Mouse (Mus musculus) kidney, postnatal 10 days (tissue): ENCODE measurements around the gene Pde10a.

ENCODE experiments used
- DNase-seq: peaks from one replicate; pipeline ENCODE4 v3.0.0; 2021; ENCODE audit warnings: mixed read lengths

Pde10a gene

GRCm38 (mm10) chr17:8802161-8802888 lies 277.2 kb downstream of the Pde10a start:
- DNase-seq = peak; percentile 61

DNA sequence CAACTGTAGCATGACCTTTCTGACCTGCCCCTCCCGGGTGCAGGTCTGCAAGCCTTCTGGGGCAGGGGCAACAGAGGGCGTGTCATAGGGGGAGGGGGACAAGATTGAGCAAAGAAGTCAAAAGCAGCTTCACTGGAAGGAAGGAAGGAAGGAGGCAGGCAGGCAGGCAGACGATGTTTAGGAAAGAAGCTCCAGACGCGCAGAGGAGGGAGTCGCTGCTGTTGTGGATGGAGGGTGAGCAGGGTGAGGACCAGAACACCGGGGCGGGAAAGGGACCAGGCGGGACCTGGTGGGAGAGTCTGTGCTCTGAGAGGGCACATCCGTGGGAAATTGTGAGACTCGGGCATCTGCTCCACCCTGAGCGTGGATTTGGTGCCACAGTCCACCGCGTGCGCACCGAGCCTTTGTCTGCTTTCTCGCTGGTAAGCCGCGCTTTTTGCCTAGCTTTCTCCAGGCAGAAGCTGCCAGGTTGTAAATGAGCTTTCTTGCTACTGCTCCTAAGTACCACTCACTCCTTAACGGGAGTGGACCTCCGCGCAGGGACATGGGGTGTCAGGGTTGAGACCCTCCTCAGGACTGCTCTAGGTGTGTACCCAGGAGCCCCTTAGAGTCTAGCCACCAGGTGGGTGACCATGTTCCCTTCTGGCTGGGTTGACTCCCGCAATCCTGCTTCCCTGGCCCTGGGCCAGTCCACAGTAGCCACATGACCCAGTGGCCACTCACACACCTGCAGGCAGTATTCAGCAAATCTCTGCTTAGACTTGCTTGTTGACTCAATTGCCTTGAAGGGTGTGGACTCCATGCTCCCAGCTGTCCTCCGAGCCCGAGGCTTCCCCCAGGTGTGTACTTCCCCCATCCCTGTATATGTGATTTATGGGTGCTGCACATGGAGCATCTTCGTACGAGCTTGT lies 278.0 kb downstream of the Pde10a start:
- DNase-seq = no peak

DNA sequence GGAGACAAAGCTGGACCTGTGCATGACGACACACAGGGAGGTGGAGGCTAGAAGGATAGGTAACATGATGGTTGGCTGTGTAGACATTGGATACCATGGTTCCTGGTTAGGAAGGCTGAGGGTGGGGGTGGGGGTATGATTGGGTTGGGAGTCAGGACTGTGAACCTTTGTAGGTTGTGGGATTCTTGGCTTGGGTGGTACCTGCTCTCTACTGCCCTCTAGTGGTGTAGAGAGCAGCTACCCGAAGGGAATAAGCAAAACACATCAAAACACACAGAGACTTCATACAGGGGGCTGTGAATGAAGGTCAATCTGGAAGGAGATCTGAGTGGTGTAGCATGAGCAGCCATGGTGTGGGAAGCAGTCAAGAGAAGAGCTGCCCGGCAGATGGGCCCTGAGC lies 282.2 kb downstream of the Pde10a start:
- DNase-seq = peak; percentile 50

DNA sequence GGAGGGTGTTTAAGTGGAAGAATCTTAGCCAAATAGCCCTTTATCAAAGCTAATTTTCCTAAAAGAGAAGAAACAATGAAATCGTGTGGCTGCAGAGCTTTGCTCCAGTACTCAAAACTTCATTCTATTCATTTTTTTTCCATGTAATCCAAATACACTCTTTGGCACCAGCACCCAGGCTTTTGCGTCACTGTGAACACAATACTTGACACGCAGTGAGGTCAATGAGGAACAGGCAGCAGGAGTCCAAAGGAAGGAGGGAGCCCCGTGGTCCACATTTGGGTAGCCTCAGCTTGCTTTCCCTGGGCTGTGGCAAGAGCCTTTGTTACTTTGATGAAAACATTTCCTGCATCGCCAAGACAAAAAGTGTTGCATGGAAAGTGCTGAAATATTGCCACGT lies 284.6 kb downstream of the Pde10a start:
- no peak for DNase-seq

DNA sequence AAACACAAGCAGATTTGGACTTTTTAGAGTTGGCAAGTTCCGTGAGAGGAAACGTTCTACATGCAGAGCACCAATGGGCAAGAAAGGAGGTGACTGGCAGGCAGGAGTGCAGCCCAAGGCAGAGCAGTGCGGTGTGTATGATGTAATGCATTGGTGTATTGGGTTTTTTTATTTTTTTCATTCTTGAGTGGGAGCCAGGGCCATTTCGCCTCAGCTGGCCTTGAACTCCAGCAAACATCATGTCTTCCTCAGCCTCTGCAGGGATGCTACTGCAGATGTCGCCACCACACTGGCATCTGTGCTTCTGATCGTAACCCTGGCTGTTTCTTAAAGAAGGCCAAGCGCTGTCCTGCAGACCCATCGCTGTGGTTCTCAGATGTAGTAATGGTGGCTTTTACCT lies 285.0 kb downstream of the Pde10a start:
- no peak for DNase-seq

GRCm38 (mm10) chr17:8812228-8812865 lies 287.2 kb downstream of the Pde10a start:
- peak; percentile 57 for DNase-seq

- DNase-seq = peak; percentile 49
These were observed 288.8 kb downstream of the Pde10a start for GRCm38 (mm10) chr17:8813773-8814491.

DNA sequence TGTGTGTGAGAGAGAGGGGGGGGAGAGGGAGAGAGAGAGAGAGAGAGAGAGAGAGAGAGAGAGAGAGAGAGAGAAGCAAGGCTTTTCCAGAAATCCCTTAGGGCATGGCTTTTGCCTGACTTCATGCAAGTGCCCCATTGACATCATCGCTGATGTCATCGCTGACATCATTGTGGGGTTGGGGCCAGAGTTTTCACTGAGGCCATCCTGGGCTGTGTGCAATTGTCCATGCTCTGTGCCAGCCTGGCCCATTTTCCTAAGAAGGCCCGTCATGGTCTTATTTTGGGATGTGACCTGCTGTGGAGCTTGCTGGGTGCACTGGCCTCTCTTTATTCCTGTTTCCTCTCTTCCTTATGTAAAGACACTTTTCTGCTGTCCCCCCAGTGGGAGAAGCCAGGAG lies 290.2 kb downstream of the Pde10a start:
- DNase-seq = no peak

DNA sequence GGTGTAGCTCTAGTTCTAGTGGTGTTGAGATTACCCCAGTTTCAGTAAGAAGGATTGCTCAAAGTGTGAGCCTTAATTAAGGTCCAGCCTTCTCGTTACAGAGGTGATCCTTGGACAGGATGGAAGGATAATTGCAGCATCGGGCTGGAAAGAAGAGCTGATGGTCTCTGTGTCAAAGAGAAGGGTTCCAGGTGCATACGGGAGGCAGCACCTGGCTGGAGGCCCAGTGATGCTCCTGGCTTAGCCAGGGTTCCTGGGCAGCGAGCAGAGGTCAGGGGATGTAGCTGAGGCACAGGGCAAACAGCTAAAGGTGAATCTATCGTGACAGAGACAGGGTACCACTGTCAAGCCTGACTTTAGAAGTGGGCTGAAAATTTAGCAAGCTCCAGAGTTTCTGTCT lies 290.7 kb downstream of the Pde10a start:
- no peak for DNase-seq

DNA sequence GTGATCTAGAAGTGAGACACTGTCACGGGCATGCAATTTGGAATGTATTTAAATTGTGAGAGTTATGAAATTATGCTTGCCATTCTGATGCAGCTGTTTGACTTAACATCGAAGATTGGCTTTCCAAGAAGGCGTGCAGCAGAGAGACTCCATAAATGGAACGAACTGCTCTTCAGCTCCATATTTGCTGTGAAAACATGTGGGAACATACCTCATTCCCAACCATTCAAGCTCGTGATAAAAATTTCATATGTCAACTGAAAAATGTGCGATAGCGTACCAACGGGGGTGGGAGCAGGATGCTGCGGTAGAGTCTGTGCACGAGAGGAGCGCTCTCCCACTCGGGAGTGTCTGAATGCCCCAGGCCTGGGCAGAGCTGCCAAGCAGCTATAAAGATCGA lies 293.5 kb downstream of the Pde10a start:
- no peak for DNase-seq

DNA sequence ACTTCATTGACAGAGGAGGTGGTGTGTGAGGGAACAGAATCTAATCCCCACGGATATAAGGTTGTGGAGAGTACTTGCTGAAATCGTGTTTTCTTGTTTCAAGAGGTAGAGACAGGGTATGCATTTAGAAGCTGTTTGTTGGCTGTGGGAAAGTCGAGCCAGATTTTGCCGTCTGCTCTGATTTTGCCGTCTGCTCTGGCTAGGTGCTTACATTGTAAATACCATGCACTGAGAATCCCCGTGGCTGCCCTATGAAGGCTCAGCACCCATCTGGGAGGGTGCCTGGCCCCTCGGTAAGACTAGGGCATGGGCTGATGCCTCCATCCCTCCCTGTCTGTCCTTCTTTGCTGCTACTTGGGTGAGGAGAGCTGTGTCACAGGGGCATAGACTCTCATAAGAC lies 298.4 kb downstream of the Pde10a start:
- DNase-seq = no peak

- no peak for DNase-seq
These were observed 302.0 kb downstream of the Pde10a start for GRCm38 (mm10) chr17:8827204-8827603.

DNA sequence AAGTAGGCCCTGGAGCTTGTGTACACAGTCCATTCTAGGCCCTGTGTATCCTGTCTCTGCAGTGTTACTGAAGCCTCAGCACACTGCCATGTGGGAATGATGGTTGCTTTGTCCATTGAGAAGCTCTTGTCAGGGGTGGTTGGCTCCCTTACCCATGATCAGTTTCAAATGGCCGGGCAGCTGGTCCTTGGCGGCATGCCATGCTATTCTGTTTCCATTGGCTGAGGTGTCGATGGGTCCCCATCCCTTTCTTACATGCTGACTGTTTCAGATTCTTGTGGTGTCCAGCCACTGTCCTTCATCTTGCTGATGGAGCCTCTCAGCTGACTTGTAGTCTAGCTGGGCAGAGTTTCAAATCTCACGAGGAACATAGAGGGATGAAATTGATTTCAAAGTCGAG lies 305.8 kb downstream of the Pde10a start:
- no peak for DNase-seq

DNA sequence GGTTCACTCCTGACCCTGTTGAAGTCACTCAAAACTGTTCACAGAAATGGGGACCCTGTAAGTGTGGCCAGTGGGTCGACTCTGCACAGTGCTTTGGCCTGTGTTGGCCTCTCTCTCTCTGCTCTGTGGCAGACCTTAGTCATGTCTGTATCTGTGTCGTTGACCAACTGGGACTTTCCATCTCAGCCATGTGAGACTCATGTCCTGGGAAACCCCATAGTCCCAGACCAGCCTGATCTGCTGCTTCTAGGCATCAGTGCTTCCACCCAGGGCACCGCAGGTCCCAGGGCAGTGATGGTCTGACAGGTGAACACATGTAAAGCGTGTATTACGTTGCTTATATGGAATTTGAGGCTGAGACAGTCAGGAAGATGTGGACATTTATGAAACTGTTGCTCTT lies 311.1 kb downstream of the Pde10a start:
- DNase-seq = no peak

DNA sequence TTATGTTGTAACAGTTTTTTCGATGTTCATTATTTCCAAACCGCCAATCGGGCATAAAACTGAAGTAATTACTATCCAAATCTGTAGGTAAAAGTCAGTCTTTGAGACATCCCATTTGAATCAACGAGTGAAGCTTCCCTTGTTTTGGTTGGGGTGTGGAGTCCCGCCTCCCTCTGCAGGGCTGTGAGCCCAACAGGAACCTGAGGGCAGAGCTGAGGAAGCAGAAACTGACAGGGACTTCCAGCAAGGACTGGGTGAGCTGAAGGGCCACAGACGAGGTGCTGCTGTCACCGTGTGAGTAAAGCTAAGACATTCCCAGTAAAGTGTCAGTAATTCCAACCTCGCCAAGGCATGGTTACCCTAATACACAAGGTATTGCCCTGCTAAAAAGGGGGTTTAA lies 313.1 kb downstream of the Pde10a start:
- peak; percentile 47 for DNase-seq

- DNase-seq = peak; percentile 49
These were observed 314.3 kb downstream of the Pde10a start for GRCm38 (mm10) chr17:8839237-8840011.

- DNase-seq = no peak
These were observed 315.9 kb downstream of the Pde10a start for GRCm38 (mm10) chr17:8841094-8841493.

- DNase-seq = peak; percentile 25
These were observed 316.8 kb downstream of the Pde10a start for GRCm38 (mm10) chr17:8841897-8842540.

GRCm38 (mm10) chr17:8842662-8843061 lies 317.5 kb downstream of the Pde10a start:
- peak; percentile 34 for DNase-seq

DNA sequence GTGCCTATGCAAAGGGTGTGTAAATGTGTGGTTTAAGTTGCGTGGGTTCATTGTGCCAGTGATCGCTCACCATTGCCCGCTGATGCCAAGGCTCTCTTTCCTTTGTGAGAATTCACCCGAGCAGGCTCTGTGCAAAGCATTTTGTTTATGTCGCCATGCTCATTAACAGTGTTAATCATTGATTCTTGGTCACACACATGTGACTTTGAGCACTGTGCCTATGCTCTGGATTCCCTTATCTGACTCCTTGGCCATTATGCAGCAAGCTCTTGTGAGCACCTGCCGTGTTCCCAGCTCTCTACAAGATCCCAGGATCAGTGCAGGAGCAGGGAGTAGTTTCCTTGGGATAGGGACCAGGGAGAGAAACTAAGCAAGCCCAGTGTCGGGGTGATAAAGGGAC lies 318.8 kb downstream of the Pde10a start:
- peak; percentile 16 for DNase-seq

DNA sequence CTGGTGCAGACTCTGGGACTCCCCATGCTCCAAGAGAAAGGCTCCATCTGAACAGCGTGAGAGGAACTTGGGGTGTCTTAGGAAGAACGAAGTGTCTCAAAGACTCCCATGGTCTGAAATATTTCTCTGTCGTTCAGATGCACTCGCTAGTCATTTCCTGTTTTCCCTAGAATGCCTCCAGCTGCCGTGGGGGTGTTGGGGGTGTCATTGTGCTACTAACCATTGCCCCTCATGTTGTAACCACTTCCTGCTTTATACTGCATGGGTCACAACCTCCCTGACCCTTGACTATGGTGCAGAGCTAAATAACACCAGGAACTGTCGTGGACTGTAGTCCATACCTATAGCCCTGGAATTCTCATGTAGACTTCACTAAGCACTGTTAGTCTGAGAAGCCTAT lies 321.3 kb downstream of the Pde10a start:
- DNase-seq = peak; percentile 67

GRCm38 (mm10) chr17:8847558-8847957 lies 322.4 kb downstream of the Pde10a start:
- DNase-seq = peak; percentile 61
